In genomic region chr9:75282830-75283229, GRCm38 (mm10) we compare ENCODE assay signal across 8 mouse cellular contexts. TPM values are rescaled to one million over a fixed set of nuclear protein-coding genes. Genes with fewer than 3 reads are reported as not detected.
A peak's percentile ranks its signal among the peaks of the same experiment; 100 is the strongest.
DNase-seq lines count a peak whose midpoint lies in the region; ATAC-seq and TF ChIP-seq lines count a peak whose summit lies in the region.

No protein-coding gene starts in this region.

- no peak overlapping the region for H3K4me3 ChIP-seq in spleen, adult 2 months (ENCODE audit: extremely low read depth, insufficient read depth, insufficient read length)

- peak; percentile 25 to 28 for DNase-seq in spleen, adult 2 months (ENCODE audit: low read depth in 1 of 2, low spot score in 2 of 2)
- DNase-seq in spleen, adult 12 weeks (ENCODE audit: low spot score), result no peak
- DNase-seq in adrenal gland, adult 18-20 months (ENCODE audit: low spot score in 2 of 2), result peak; percentile 31 to 36
- DNase-seq in embryo, embryonic 10.5 days (ENCODE audit: low spot score), result peak; percentile 83
- peak; percentile 65 for DNase-seq in induced T-regulatory cell, adult 2 months (ENCODE audit: low read depth)
- peak; percentile 55 for DNase-seq in left cerebral cortex, postnatal 4 days
- DNase-seq in urinary bladder, adult 2 months (ENCODE audit: low spot score), result no peak

- intact Hi-C loops in left cerebral cortex, postnatal 4 days (cut with DNase I), result loop anchor here (5.0 kb wide), 1 partner anchor 229 kb away; no protein-coding TSS in a partner anchor

- WGBS in spleen, adult 2 months, result 16% methylated on average over 3 of the region's 3 CpGs

- no peak overlapping the region for H3K27ac ChIP-seq in spleen, adult 2 months (ENCODE audit: insufficient read depth, low read length)

- peak; percentile 60; the same call in 1 of the 2 replicates for TF ChIP-seq CTCF in spleen, adult 2 months (IDR thresholded peaks at IDR 0.05; ENCODE audit: extremely low read depth, insufficient read depth, insufficient read length, insufficient replicate concordance)

- peak; percentile 65; the same call in 1 of the 2 replicates for ATAC-seq in neutrophil, adult 5-6 weeks (ENCODE audit: extremely low read depth, insufficient number of reproducible peaks, low FRiP score, poor library complexity, severe bottlenecking)

- TF ChIP-seq POLR2A in spleen, adult 2 months (IDR thresholded peaks at IDR 0.05; ENCODE audit: low read depth, low read length), result no peak

- no peaks in the 10 kb centered on the region for H3K27me3 ChIP-seq in spleen, adult 2 months (ENCODE audit: control insufficient read depth, insufficient read depth, low read length)

- H3K36me3 ChIP-seq in spleen, adult 2 months (ENCODE audit: control insufficient read depth, insufficient read depth, low read length), result no peaks in the 10 kb centered on the region

- H3K4me1 ChIP-seq in spleen, adult 2 months (ENCODE audit: control insufficient read depth, insufficient read depth, insufficient read length), result no peaks in the 10 kb centered on the region

RNA-seq across cellular contexts. Expression of gene Gnb5, which starts 23.3 kb away (rescaled TPM):
- polyA plus RNA-seq in spleen, adult 2 months (2012; rRNA removed), result 3.4 and 3.5 TPM in 2 replicates
- 10 to 100 TPM; 46.8 to 66.4 TPM for total RNA-seq in adrenal gland, adult 18-20 months (2021)
- 10 to 100 TPM; 74.6 to 78.1 TPM for total RNA-seq in left cerebral cortex, postnatal 4 days (2021)
- total RNA-seq in neutrophil, adult 5-6 weeks (2017), result 0.70 and 2.5 TPM in 2 replicates
- 17.6 and 20.6 TPM in 2 replicates for polyA plus RNA-seq in urinary bladder, adult 2 months (2012; rRNA removed)

RNA-seq across cellular contexts. Expression of gene Myo5c, which starts 51.0 kb away (rescaled TPM):
- 0.62 and 0.81 TPM in 2 replicates for polyA plus RNA-seq in spleen, adult 2 months (2012; rRNA removed)
- 1 to 10 TPM; 5.1 to 5.7 TPM for total RNA-seq in adrenal gland, adult 18-20 months (2021)
- total RNA-seq in left cerebral cortex, postnatal 4 days (2021), result under 1 TPM; 0.14 to 0.32 TPM
- 0.37 and 0.70 TPM in 2 replicates for total RNA-seq in neutrophil, adult 5-6 weeks (2017)
- polyA plus RNA-seq in urinary bladder, adult 2 months (2012; rRNA removed), result 10.0 and 10.3 TPM in 2 replicates

Comparison
In these comparisons a context has a peak if more than half of its experiments do, and no peak if none do; other contexts are left out.
1. DNase-seq: peak in spleen, adult 2 months (2 of 2), adrenal gland, adult 18-20 months (2 of 2), embryo, embryonic 10.5 days (single experiment), induced T-regulatory cell, adult 2 months (single experiment) and left cerebral cortex, postnatal 4 days (single experiment); none in spleen, adult 12 weeks (single experiment) and urinary bladder, adult 2 months (single experiment).
2. RNA of gene Gnb5, which starts 23.3 kb away (total RNA-seq): 74.6 to 78.1 TPM in left cerebral cortex, postnatal 4 days and 46.8 to 66.4 TPM in adrenal gland, adult 18-20 months; 0.70 to 2.5 TPM in neutrophil, adult 5-6 weeks; every median in the first group is over 10 times any median in the second.